Mouse (Mus musculus) Patski (cell line): Measurements from ENCODE around the gene Lrrc36. TPM values are rescaled to one million over a fixed set of nuclear protein-coding genes. Genes with fewer than 3 reads are reported as not detected.

Experiments
- ATAC-seq: fragments of 100-300 bp; one replicate; pipeline ENCODE4 v1.8.0; 2021
- CTCF ChIA-PET: fragments of 350-600 bp; sonication (Branson Sonifier 250); formaldehyde crosslinking; loops from one replicate; lab custom pipeline; 2022; ENCODE audit warnings: inconsistent platforms; lab: Charles Lee
- POLR2A ChIA-PET: fragments of 350-600 bp; sonication (Branson Sonifier 250); formaldehyde crosslinking; loops from one replicate; lab custom pipeline; 2022; ENCODE audit warnings: antibody characterized with exemption, inconsistent platforms; lab: Charles Lee
- DNase-seq: peaks from one replicate; pipeline ENCODE4 v3.0.0-alpha.2; 2011; ENCODE audit warnings: low read depth, low spot score
- H3K27me3 ChIP-seq: fragments of 371-371 bp; one replicate; pipeline ENCODE4 v1.5.1; 2021
- CTCF ChIP-seq: fragments of 100-300 bp; IDR thresholded peaks from one replicate; pipeline ENCODE4 v1.5.1; 2021
- in situ Hi-C: fragments of 300-500 bp; cut with MboI; formaldehyde crosslinking; loops from 3 replicates; pipeline ENCODE4 v1.11.1; 2018; ENCODE audit warnings: low pct_unique_long_range_greater_than_20kb, mixed read lengths
- polyA plus RNA-seq: library from polyadenylated mRNA; unstranded; gene quantifications from one replicate; pipeline ENCODE4 v1.2.3, GENCODE M21; 2021

Gene Lrrc36
- polyA plus RNA-seq, 1 experiment from 2014 or later: not detected

DNA sequence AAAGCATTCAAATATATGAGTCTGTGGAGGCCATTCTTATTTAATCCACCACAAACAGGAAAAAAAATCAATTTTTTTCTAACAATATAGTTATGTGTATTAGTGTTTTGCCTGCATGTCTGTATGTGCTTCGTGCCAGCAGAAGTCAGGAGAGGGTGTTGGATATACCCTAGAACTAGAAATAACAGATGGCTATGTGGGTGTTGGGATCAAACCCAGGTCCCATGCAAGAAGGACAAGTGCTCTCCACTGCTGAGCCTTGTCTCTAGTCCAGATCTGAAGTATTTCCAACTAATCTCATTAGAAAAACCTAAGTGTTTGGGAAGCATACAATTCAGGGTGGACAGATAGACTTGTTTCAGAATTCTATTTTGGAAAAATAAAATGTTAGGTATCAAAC lies 8.6 kb downstream of the Lrrc36 start:
- no peak for TF ChIP-seq CTCF
- ATAC-seq (no peak), DNase-seq (no peak)
- CTCF ChIA-PET: no interaction called here
- in situ Hi-C loops: no loop called here
- POLR2A ChIA-PET: no interaction called here
- H3K27me3 ChIP-seq: peaks cover 59% of the 10 kb centered on the region

DNA sequence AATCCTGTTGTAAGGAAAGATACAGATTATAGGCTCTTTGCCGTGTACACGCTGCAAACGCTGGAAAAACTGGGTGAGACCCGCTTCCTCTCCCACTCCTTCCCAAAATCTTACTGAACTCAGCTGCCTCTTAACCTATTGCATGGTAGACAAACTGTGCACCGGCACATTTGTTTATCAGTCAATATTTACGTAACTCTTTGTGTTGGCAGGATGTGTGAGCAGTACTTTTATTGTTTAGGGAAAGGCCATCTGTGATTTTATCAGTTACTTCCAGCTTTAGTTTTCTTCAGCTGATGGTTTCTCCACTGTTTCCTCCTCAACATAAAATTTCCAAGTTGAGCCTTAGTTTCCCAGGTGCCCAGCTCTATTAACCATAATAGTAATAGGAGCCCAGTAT lies 13.5 kb downstream of the Lrrc36 start:
- no peak for TF ChIP-seq CTCF

DNA sequence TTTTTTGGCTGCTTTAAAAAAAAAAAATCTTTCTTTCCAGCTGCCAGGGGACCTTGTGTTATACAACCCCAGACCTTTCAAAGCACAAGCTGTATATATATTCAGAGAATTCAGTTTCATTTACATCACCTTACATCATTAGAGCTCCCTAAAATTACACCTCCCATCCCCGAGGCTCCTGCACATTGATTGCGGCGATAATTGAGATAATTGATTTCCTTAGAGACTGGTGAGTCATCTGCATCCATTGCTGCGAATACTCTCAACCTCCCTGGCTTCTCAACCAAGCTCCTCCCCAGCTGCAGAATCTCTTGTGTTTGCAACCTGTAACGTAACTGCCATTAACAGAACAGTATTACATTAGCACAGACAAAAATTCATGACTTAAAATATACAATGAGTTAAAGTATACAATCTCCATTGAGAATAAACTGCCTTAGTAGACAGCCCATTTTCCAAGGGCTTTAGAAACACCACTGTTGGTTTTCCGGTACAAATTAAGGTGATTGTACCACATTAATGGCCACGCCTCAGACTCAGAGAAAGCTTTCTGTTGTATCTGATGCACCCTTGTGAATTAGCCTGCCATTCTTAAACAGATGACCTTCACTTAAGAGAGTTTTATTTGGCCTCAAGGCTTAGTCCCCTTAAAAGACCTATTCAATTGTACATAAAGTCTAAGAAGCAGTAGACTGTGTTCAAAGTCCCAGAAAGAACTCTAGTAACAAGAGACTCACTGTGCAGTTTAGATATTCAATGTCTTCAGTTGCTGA lies 18.6 kb downstream of the Lrrc36 start:
- in situ Hi-C loops: no loop called here
- no peak for TF ChIP-seq CTCF
- CTCF ChIA-PET: interaction anchor here (0.6 to 1.4 kb wide), 2 partner anchors 10 to 47 kb away, joined by 3 to 6 read pairs; no protein-coding TSS in a partner anchor
- POLR2A ChIA-PET: no interaction called here
- DNase-seq (no peak), ATAC-seq (no peak)
- peaks cover 88% of the 10 kb centered on the region for H3K27me3 ChIP-seq

More for the DNA sequence above, 13.5 kb downstream of the Lrrc36 start:
- in situ Hi-C loops: no loop called here
- peaks cover 74% of the 10 kb centered on the region for H3K27me3 ChIP-seq
- ChIA-PET CTCF (no interaction called here), POLR2A (no interaction called here)
- DNase-seq: no peak
- no peak for ATAC-seq

DNA sequence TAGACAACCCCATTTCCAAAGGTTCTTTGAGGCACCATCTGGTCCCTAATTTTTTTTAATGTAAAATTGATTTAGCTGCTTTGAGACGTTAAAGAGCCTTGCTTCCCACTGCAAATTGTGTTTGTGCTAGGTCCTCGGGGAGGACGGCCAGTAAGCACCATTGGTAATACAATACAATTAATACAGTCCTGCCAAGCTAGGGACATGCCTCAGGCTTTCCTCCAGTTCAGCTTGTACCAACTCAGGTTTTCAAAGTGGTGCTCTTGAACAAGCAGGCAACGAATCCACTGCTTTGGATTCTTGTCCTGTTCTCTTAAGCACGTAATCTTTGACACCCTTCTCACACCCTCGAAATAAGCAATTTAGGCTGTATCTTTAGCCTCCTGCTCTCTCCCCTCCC lies 19.6 kb downstream of the Lrrc36 start:
- in situ Hi-C loops: no loop called here
- ATAC-seq: no peak
- H3K27me3 ChIP-seq: peaks cover 90% of the 10 kb centered on the region
- ChIA-PET POLR2A (interaction anchor here (1.1 kb wide), 1 partner anchor 62 kb away, joined by 4 read pairs; no protein-coding TSS in a partner anchor), CTCF (interaction anchor here (1.4 kb wide), 2 partner anchors 9 to 13 kb away, joined by 3 to 6 read pairs; no protein-coding TSS in a partner anchor)
- DNase-seq: no peak
- no peak for TF ChIP-seq CTCF

DNA sequence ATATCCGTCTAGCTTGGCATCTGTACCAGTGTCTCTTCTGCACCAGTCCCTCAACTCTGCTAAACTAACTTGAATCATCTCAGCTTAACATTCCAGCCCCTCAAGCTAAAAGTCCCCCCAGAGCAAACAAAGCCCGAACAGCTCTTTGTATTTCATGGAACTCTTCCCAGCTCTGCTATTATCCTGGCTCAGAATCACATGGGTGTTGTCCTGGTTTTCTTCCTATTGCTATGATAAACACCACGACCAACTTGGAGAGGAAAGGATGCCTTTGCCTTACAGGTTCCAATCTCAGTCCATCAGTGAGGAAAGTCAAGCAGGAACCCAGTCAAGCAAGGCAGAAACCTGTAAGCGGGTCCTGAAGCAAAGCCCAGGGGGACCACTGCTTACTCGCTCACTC lies 20.1 kb downstream of the Lrrc36 start:
- DNase-seq (no peak), ATAC-seq (no peak)

DNA sequence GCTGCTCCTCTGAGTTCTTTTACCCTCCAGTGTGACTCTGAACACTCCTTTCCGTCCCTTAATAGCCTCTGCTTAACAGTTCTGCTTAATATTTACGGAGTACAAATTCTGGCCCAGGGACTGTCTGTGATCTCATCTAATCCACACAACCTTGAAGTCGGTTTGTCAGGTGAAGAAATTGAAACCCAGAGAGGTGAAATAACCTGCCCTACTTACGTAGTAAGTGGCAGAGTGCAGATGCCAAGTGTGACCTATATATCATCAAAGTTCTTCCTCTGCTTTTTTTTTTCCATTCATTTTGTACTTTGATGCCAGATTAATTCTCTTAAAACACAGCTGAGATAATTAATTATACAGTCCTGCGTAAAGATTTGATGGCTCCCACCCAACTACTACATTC lies 20.8 kb downstream of the Lrrc36 start:
- TF ChIP-seq CTCF: no peak

More for the DNA sequence above, 20.1 kb downstream of the Lrrc36 start:
- peaks cover 85% of the 10 kb centered on the region for H3K27me3 ChIP-seq
- in situ Hi-C loops: no loop called here
- POLR2A ChIA-PET: interaction anchor here (1.1 kb wide), 1 partner anchor 62 kb away, joined by 4 read pairs; no protein-coding TSS in a partner anchor
- CTCF ChIA-PET: interaction anchor here (1.4 kb wide), 2 partner anchors 8 to 13 kb away, joined by 3 to 6 read pairs; no protein-coding TSS in a partner anchor
- no peak for TF ChIP-seq CTCF

DNA sequence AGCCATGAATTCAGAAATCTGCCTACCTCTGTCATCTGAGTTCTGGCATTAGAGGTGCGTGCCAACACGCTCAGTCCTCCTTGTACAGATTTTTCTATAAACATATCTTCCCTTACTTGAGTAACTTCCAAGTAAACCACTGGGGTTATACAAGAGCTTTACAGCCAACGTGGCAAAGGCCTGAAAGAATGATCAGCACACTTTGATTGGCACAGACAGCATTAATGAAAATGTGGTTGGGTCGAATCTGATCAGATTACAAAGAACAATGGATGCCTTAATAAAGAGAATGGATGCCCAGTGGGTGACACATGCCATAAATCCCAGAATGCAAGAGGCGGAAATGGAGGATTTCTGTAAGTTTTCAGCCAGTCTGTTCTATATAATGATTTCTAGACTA lies 22.8 kb downstream of the Lrrc36 start:
- no peak for TF ChIP-seq CTCF

More for the DNA sequence above, 20.8 kb downstream of the Lrrc36 start:
- DNase-seq (no peak), ATAC-seq (no peak)
- in situ Hi-C loops: no loop called here
- peaks cover 79% of the 10 kb centered on the region for H3K27me3 ChIP-seq
- POLR2A ChIA-PET: interaction anchor here (1.1 kb wide), 1 partner anchor 63 kb away, joined by 4 read pairs; no protein-coding TSS in a partner anchor
- CTCF ChIA-PET: no interaction called here

DNA sequence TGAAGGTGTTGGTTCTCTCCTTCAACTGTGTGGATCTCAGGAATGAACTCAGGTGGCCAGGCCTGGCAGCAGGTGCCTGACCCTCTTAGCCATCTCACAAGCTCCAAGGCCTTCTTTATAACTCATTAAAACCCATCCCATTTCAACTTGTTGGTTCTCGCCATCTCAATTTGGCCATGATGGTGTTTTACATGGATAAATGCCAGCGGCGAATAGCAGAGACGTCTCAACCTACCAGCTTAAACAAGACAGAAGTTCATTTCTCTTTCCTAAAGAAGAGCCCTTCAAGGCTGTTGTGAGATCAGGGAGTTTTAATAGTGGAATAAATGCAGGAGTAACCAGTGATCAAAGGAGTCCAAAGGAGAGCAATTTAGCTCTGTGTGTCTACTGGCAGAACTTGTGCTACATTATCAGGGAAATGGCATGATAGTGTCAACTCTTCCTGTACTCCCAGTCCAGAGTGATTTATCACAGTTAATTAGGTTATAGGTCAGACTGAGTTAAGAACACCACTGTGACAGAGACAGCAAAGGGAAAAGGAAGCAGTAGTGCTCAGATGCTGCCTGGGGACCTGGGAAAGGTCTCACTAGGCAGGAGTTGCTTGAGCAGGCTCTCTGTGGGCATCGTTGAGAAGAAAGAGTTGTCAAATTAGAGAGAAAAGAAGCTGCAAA lies 23.8 kb downstream of the Lrrc36 start:
- ChIA-PET POLR2A (no interaction called here), CTCF (interaction anchor here (0.9 kb wide), 2 partner anchors 43 to 102 kb away, joined by 3 to 4 read pairs; no protein-coding TSS in a partner anchor)
- peaks cover 77% of the 10 kb centered on the region for H3K27me3 ChIP-seq
- DNase-seq (no peak), ATAC-seq (no peak)
- in situ Hi-C loops: no loop called here
- TF ChIP-seq CTCF: no peak

More for the DNA sequence above, 22.8 kb downstream of the Lrrc36 start:
- in situ Hi-C loops: no loop called here
- ATAC-seq: no peak
- CTCF ChIA-PET: interaction anchor here (1.1 kb wide), 1 partner anchor 118 kb away, joined by 3 read pairs; no protein-coding TSS in a partner anchor
- POLR2A ChIA-PET: no interaction called here
- no peak for DNase-seq
- H3K27me3 ChIP-seq: peaks cover 79% of the 10 kb centered on the region

DNA sequence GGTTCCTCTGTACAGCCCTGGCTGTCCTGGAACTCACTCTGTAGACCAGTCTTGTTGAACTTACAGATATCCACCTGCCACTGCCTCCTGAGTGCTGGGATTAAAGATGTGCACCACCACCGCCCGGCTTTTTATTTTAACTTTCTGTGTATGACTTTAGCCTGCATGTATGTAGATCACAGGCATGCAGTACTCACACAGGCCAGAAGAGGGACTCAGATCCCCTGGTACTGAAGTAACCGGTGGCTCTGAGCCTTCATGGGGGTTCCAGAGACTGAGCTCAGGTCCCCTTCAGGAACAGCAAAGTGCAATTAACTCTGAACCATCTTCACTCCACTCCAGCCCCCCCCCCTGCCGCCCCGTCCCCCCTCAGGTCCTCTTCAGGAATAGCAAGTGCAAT lies 25.5 kb downstream of the Lrrc36 start:
- ATAC-seq: no peak
- peaks cover 77% of the 10 kb centered on the region for H3K27me3 ChIP-seq
- ChIA-PET POLR2A (interaction anchor here (0.7 kb wide), 1 partner anchor 27 kb away, joined by 6 read pairs; no protein-coding TSS in a partner anchor), CTCF (interaction anchor here (0.7 to 1.6 kb wide), 7 partner anchors 8 to 88 kb away, joined by 3 to 6 read pairs (median 4); no protein-coding TSS in a partner anchor)
- in situ Hi-C loops: no loop called here
- no peak for DNase-seq
- TF ChIP-seq CTCF: peak; percentile 72

DNA sequence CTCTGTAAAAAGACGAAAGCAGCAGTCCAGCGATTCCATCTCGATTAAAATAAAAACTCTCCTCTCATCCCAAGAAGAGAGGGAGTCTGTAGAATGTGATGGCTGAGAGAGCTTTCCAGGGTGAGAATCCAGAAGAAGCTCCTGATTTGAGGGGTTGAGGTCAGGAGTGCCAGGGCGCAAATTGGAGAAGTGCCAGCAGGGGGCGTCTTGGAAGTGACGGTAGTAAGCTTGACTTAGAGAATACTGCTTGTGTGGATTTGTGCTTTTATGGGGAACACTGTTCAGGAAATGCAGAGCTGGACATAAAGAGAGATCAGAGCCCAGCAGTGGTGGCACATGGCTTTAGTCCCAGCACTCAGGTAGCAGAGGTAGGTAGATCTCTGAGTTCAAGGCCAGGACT lies 28.1 kb downstream of the Lrrc36 start:
- TF ChIP-seq CTCF: peak; percentile 75
- POLR2A ChIA-PET: no interaction called here
- ATAC-seq: no peak
- CTCF ChIA-PET: interaction anchor here (1.4 to 1.8 kb wide), 3 partner anchors 9 to 43 kb away, joined by 3 to 6 read pairs (median 5); no protein-coding TSS in a partner anchor
- H3K27me3 ChIP-seq: peaks cover 81% of the 10 kb centered on the region
- in situ Hi-C loops: no loop called here
- no peak for DNase-seq
